Mouse (Mus musculus) forebrain, embryonic 16.5 days (tissue): ENCODE data around the gene Bcl2. TPM values are rescaled to one million over a fixed set of nuclear protein-coding genes. Genes with fewer than 3 reads are reported as not detected.

Experiments
- ATAC-seq: fragments of 200-750 bp; cut with Nextera tagmentation; 2 replicates; pipeline ENCODE4 v1.8.0; 2017; ENCODE audit warnings: mild to moderate bottlenecking, moderate library complexity
- H3K27ac ChIP-seq: fragments of 300-500 bp; sonication (generic); 2 replicates; pipeline ENCODE4 v1.5.1; 2014; ENCODE audit warnings: low read length, control low read depth
- H3K27me3 ChIP-seq: fragments of 300-500 bp; sonication (generic); replicated peaks from 2 replicates; pipeline ENCODE4 v1.6.1; 2014; ENCODE audit warnings: low read length; ENCODE audit not compliant: control insufficient read depth, insufficient read depth
- H3K36me3 ChIP-seq: fragments of 300-500 bp; sonication (generic); 2 replicates; pipeline ENCODE4 v1.6.1; 2014; ENCODE audit not compliant: control insufficient read depth, insufficient read depth
- H3K4me1 ChIP-seq: fragments of 300-500 bp; sonication (generic); replicated peaks from 2 replicates; pipeline ENCODE4 v1.6.1; 2014; ENCODE audit warnings: low read length; ENCODE audit not compliant: control insufficient read depth, insufficient read depth
- H3K4me2 ChIP-seq: fragments of 300-500 bp; sonication (generic); 2 replicates; pipeline ENCODE4 v1.6.1; 2014; ENCODE audit warnings: mild to moderate bottlenecking, low read length, control low read depth
- H3K4me3 ChIP-seq: fragments of 300-500 bp; sonication (generic); replicated peaks from 2 replicates; pipeline ENCODE4 v1.5.1; 2014; ENCODE audit warnings: mild to moderate bottlenecking, low read length, control low read depth
- H3K9ac ChIP-seq: fragments of 300-500 bp; sonication (generic); replicated peaks from 2 replicates; pipeline ENCODE4 v1.6.1; 2014; ENCODE audit warnings: low read depth, low read length, control low read depth
- H3K9me3 ChIP-seq: fragments of 300-500 bp; sonication (generic); 2 replicates; pipeline ENCODE4 v1.6.1; 2016; ENCODE audit warnings: low read length; ENCODE audit not compliant: control insufficient read depth
- WGBS: fragments of 180-500 bp; shearing (Covaris S2); extraction: QIAGEN DNeasy Blood & Tissue Kit; methylation state at CpG from one replicate; pipeline ENCODE4 v1.1.7; 2014; 5-methylcytosine and 5-hydroxymethylcytosine counted together
- polyA plus RNA-seq: library from polyadenylated mRNA; unstranded; fragments of >200 nt; fragmentation: Nextera tagmentation; extraction: Ambion mirVana; gene quantifications from 2 replicates; pipeline ENCODE4 v1.2.1, GENCODE M21; 2015

The Bcl2 gene
- polyA plus RNA-seq, 1 experiment from 2014 or later, result 13.7 TPM

DNA sequence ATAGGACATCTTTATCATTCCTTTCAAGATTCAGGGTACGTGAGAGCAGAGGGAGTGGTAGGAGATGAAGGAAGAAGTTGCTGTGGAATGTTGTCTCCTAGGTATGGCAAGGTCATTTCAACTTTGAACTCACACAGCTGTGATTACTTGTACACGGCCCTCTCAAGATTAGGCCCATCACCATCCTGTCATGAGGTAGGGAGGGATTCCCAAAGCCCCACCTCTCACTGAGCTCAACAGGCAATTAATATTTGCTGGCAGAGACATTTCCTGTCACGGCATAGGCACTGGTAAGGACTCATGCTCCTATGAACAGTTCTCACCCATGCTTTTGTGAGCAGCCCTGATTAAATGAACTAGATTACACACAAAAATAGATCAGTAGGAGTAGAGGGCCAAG lies 80.9 kb downstream of the Bcl2 start:
- 82% methylated on average over 3 of the region's 3 CpGs for WGBS
- no peak overlapping the region for H3K9ac ChIP-seq
- H3K36me3 ChIP-seq, result no peaks in the 10 kb centered on the region
- H3K27me3 ChIP-seq, result no peaks in the 10 kb centered on the region
- no peaks in the 10 kb centered on the region for H3K9me3 ChIP-seq
- no peak for ATAC-seq
- no peak overlapping the region for H3K27ac ChIP-seq
- no peak overlapping the region for H3K4me3 ChIP-seq
- H3K4me2 ChIP-seq, result no peak overlapping the region
- peaks cover 14% of the 10 kb centered on the region for H3K4me1 ChIP-seq

DNA sequence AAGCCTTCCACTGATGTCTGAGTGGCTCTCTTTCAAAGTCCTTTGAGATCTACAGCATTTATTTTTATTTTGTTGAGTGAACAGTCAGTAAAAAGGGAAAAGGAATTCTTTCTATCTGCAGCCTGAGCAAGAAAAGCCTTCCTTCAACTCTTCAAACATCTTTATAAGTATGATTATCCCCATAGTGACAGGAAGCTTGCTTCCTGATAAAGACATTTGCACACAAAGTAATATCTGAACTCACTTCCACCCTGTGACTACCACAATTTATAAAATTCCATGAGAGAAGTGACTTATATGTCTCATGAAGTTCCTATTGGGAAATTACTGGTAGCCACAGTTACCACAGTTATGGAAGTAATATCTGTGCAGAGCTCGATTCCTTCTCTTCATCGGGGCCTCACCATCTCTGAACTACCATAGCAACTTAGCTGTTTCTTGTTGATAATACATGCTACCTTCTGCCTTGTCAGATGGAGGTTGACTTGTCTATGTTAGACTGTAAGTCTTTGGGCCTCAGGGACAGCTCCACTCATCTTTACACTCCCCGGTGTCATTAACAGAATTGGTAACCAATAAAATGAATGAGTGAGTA lies 82.1 kb downstream of the Bcl2 start:
- H3K4me2 ChIP-seq, result no peak overlapping the region
- no peak overlapping the region for H3K9ac ChIP-seq
- no peak overlapping the region for H3K4me3 ChIP-seq
- peaks cover 14% of the 10 kb centered on the region for H3K4me1 ChIP-seq
- no peaks in the 10 kb centered on the region for H3K36me3 ChIP-seq
- H3K9me3 ChIP-seq, result no peaks in the 10 kb centered on the region
- H3K27me3 ChIP-seq, result no peaks in the 10 kb centered on the region
- WGBS, result 94% methylated on average over 3 of the region's 3 CpGs
- no peak overlapping the region for H3K27ac ChIP-seq
- no peak for ATAC-seq

DNA sequence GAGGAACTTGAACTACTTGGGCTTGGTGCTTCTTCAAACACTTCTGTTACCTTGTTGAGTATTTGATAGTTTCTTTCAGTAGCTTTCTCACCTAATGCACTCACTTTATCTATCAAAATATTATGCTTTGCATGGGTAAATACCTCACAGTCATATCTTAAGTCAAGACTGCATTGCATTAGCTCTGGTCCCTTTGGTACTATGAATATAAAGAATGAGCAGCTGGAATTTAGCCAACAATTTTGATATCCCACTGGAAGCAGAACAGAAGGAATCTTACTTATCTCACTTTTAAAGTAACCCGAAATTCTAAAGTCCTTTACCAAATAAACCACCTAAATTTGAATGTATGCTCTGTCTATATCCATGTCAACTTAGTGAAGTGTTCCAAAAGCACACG lies 83.1 kb downstream of the Bcl2 start:
- Histone ChIP-seq H3K4me1 (peaks cover 14% of the 10 kb centered on the region), H3K27ac (no peak overlapping the region), H3K9ac (no peak overlapping the region), H3K27me3 (no peaks in the 10 kb centered on the region), H3K9me3 (no peaks in the 10 kb centered on the region), H3K36me3 (no peaks in the 10 kb centered on the region), H3K4me2 (no peak overlapping the region), H3K4me3 (no peak overlapping the region)
- ATAC-seq, result no peak
- 85% methylated on average over 2 of the region's 2 CpGs for WGBS

DNA sequence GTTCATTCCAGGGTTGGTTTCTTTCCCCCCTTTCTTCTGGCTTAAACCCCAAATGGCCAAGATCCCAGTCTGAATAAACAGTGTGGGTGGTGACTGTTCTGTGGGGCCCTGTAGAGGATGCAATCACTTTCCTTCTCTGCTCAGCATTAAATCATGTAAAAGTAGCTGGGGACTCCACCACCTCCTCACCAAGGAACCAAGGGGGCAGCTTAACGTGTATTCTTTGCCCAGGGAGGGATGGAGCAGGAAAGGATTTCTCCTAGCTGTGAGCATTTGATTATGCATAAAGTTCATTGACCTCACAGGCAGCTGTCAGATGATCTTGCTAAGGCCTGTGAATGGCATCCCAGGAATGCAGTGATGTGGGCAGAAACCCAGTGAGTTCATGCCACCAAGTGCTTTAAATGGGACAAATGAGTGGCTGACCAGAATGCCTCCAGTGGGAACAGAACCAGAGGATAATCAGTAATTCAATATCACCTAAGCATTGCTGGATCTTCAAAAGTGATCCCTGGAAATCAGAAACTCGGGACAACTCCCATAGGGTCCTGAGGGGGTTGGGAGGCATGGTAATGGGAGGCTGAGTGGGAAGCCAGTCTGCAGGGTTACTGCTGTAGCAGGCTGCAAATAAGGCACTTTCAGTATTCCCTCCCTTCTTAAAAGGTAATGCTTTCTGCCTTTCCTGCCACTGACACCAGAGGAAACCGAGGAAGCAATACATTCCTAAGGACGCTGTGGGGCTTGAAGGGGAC lies 84.0 kb downstream of the Bcl2 start:
- Histone ChIP-seq H3K4me3 (no peak overlapping the region), H3K9me3 (no peaks in the 10 kb centered on the region), H3K4me1 (peaks cover 14% of the 10 kb centered on the region), H3K27me3 (no peaks in the 10 kb centered on the region), H3K4me2 (no peak overlapping the region), H3K27ac (no peak overlapping the region), H3K36me3 (no peaks in the 10 kb centered on the region), H3K9ac (no peak overlapping the region)
- 21% methylated on average over 4 of the region's 4 CpGs for WGBS
- ATAC-seq, result peak; percentile 84

DNA sequence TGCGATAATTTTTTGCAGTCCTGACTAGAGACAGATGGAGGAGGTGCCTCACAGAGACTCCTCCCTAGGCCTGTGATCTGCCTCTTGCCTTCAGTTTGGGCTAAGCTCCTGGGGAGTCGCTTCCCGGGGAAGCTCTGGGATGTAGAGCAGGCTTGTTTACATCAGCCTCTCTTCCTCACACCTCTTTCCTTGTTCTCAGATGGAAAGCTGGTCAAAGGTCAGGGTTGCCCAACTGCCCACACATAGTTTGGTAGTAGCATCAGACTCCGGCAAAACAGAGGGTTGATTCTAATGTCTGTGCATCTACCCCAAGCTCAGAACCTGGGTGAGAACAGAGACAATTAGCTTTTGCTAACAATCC lies 84.6 kb downstream of the Bcl2 start:
- Histone ChIP-seq H3K4me3 (no peak overlapping the region), H3K9me3 (no peaks in the 10 kb centered on the region), H3K36me3 (no peaks in the 10 kb centered on the region), H3K27me3 (no peaks in the 10 kb centered on the region), H3K27ac (peak overlapping the region; percentile 39), H3K9ac (no peak overlapping the region), H3K4me1 (peaks cover 14% of the 10 kb centered on the region), H3K4me2 (no peak overlapping the region)
- 10% methylated on average over 4 of the region's 4 CpGs for WGBS
- peak; percentile 45 for ATAC-seq

DNA sequence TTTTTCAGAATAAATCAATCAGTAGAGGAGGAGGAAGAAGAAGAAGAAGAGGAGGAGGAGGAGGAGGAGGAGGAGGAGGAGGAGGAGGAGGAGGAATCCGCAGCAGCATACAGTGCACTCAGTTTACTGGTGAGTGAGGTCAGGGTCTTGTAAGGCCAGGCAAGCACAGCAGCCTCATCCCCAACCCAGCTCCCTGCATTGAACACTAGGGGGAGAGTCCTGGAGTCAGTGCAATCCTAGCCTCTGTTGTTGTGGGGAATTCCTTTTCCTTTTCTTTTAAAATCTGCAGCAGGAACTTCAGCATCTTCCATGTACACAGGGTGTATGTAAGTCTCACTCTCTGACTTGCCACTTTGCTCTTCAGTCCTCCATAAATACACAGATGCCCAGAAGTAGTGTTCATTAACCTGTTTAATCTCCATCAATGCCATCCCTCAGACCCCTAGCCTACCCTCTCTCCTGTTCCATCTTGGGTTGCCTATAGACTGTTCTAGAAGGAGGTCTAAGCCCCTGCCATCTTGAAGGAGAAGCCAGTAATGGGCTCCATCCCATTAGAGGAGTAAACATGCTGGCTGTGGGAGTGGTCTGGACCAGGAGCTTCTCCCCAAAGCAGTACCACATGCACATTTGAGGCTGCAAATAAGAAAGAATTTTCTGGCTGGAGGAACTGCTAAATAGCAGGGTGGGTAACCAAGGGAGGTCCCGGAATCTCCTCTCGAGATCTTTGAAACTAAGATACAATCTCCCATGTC lies 85.2 kb downstream of the Bcl2 start:
- no peak overlapping the region for H3K4me2 ChIP-seq
- peaks cover 14% of the 10 kb centered on the region for H3K4me1 ChIP-seq
- H3K27me3 ChIP-seq, result no peaks in the 10 kb centered on the region
- peak overlapping the region; percentile 47 for H3K27ac ChIP-seq
- H3K4me3 ChIP-seq, result no peak overlapping the region
- H3K9me3 ChIP-seq, result no peaks in the 10 kb centered on the region
- no peaks in the 10 kb centered on the region for H3K36me3 ChIP-seq
- WGBS, result 46% methylated on average over 3 of the region's 3 CpGs
- no peak overlapping the region for H3K9ac ChIP-seq
- ATAC-seq, result peak; percentile 60

DNA sequence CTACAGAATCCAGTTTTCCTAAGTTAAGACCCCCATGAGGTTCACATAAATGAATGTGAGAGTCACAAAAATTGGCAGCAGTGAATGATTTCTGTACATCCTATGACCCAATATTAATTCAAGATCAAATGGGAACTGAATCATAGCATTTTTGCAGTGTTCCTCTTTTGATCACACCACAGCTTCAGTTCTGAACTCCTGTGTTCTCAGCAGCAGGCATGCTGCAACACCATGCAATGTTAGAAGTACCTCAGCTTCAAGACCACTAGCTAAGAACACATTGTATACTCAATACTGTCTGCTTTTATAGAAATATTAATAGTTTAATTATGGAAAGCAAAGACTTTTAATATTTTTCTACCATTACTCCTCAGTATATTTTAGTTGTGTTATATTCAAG lies 85.8 kb downstream of the Bcl2 start:
- peaks cover 14% of the 10 kb centered on the region for H3K4me1 ChIP-seq
- H3K27me3 ChIP-seq, result no peaks in the 10 kb centered on the region
- no peaks in the 10 kb centered on the region for H3K9me3 ChIP-seq
- H3K36me3 ChIP-seq, result no peaks in the 10 kb centered on the region
- H3K4me2 ChIP-seq, result no peak overlapping the region
- no peak overlapping the region for H3K9ac ChIP-seq
- H3K4me3 ChIP-seq, result no peak overlapping the region
- no peak overlapping the region for H3K27ac ChIP-seq
- no peak for ATAC-seq

DNA sequence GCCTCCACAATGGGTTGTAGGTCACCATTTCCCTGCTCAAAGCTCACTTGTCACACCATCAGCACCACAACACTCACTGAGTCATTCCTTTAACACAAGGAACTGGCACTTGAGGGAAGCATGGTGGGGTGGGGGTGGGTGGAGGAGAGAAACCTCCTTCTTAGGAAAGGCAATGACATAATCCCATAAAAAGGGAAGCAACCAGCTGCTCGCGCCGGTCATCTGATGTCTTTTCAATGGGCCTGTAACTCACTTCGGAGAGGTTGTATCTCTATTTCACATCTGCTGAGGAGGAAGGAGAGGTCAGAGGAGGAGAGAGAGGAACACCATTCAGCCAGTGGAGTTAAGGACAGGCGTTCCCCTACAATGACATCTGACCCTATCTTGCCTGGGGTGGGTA lies 86.8 kb downstream of the Bcl2 start:
- WGBS, result 81% methylated on average over 5 of the region's 5 CpGs
- Histone ChIP-seq H3K4me3 (no peak overlapping the region), H3K9ac (no peak overlapping the region), H3K4me2 (no peak overlapping the region), H3K36me3 (no peaks in the 10 kb centered on the region), H3K27ac (no peak overlapping the region), H3K9me3 (no peaks in the 10 kb centered on the region), H3K4me1 (peaks cover 14% of the 10 kb centered on the region), H3K27me3 (no peaks in the 10 kb centered on the region)
- no peak for ATAC-seq

DNA sequence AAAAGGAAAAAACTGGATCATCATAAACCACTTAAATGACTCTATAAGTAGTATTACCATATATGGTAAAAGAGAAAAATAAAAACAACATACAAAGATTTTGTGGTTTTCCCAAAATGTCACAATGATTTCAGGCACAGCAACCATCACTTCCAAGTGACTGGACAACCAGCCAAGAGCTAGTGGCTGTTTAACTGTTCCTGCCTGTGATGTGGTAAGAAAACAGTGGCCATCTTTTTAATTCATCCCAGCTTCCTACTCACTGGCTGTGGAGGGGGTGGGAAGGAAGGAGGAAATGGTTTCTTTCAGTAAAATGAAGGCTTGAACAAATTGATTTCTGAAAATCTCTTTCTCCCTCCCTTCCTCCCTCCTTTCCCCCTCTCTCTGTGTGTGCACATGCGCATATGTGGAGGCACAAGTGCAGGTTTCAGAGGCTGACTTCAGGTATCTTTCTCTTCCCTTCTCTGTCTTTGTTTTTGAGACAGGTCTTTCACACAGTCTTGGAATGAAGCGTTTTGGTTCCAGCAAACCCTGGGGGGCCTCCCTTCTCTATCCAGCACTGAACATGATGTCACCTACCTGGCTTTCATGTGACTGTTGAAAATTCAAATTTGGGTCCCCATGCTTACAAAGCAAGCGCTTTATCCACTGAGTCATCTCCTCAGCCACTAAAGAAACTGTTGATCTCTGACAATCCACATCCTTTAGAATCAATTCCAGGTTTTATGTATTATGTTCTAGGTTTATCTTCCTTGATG lies 93.7 kb downstream of the Bcl2 start:
- 67% methylated on average over 3 of the region's 3 CpGs for WGBS
- Histone ChIP-seq H3K9ac (no peak overlapping the region), H3K27ac (no peak overlapping the region), H3K4me2 (no peak overlapping the region), H3K27me3 (no peaks in the 10 kb centered on the region), H3K36me3 (no peaks in the 10 kb centered on the region), H3K9me3 (no peaks in the 10 kb centered on the region), H3K4me1 (no peaks in the 10 kb centered on the region), H3K4me3 (no peak overlapping the region)
- ATAC-seq, result no peak
